Mouse (Mus musculus) olfactory bulb, adult 2 months (tissue): ENCODE data around the gene Tceanc2. TPM values are rescaled to one million over a fixed set of nuclear protein-coding genes. Genes with fewer than 3 reads are reported as not detected.

Source experiments
- H3K27ac ChIP-seq: fragments of 200-500 bp; 2 replicates; pipeline ENCODE4 v1.5.1; 2012; ENCODE audit warnings: low read depth, low read length; ENCODE audit not compliant: insufficient read depth
- H3K4me1 ChIP-seq: fragments of 200-500 bp; 2 replicates; pipeline ENCODE4 v1.6.1; 2012; ENCODE audit warnings: low read length; ENCODE audit not compliant: control insufficient read depth, insufficient read depth
- H3K4me3 ChIP-seq: fragments of 200-500 bp; 2 replicates; pipeline ENCODE4 v1.5.1; 2012; ENCODE audit warnings: mild to moderate bottlenecking, low read depth, low read length, moderate library complexity; ENCODE audit not compliant: insufficient read depth
- CTCF ChIP-seq: fragments of 200-500 bp; IDR thresholded peaks from 2 replicates; pipeline ENCODE4 v1.5.1; 2012; ENCODE audit warnings: low read depth, mild to moderate bottlenecking, low read length, moderate library complexity; ENCODE audit not compliant: insufficient read depth
- POLR2A ChIP-seq: fragments of 200-500 bp; IDR thresholded peaks from 2 replicates; pipeline ENCODE4 v1.6.1; 2012; ENCODE audit warnings: mild to moderate bottlenecking, low read depth, low read length, moderate library complexity; ENCODE audit not compliant: insufficient read depth
- WGBS: fragments of 180-500 bp; shearing (Covaris S2); methylation state at CpG from one replicate; pipeline ENCODE4 v1.1.7; 2018; 5-methylcytosine and 5-hydroxymethylcytosine counted together
- polyA plus RNA-seq: library from polyadenylated mRNA; stranded (reverse); fragments of >200 nt; gene quantifications from 2 replicates; pipeline ENCODE4 v1.2.4, GENCODE M21; 2012; ENCODE audit warnings: low replicate concordance; ENCODE audit not compliant: missing spikeins, insufficient read depth, insufficient read length

The Tceanc2 gene
- polyA plus RNA-seq, 1 experiment: not detected

GRCm38 (mm10) chr4:107098791-107099525 lies 80.0 kb downstream of the Tceanc2 start:
- H3K4me1 ChIP-seq: 0 out of 2 replicates have a peak, but pooled peaks cover 5% of the 10 kb centered on the region
- no peak overlapping the region for H3K27ac ChIP-seq
- TF ChIP-seq POLR2A: no peak
- no peak for TF ChIP-seq CTCF
- no peak overlapping the region for H3K4me3 ChIP-seq
- 60% methylated on average over 17 of the region's 17 CpGs for WGBS

GRCm38 (mm10) chr4:107098375-107098774 lies 80.5 kb downstream of the Tceanc2 start:
- TF ChIP-seq CTCF (no peak), POLR2A (no peak)
- no peak overlapping the region for H3K27ac ChIP-seq
- no peak overlapping the region for H3K4me3 ChIP-seq
- WGBS: 84% methylated on average over 10 of the region's 10 CpGs
- H3K4me1 ChIP-seq: 0 out of 2 replicates have a peak, but pooled peaks cover 5% of the 10 kb centered on the region

- H3K4me1 ChIP-seq: 0 out of 2 replicates have a peak, but pooled peaks cover 5% of the 10 kb centered on the region
- H3K4me3 ChIP-seq: no peak overlapping the region
- H3K27ac ChIP-seq: no peak overlapping the region
- WGBS: 77% methylated on average over 15 of the region's 15 CpGs
- TF ChIP-seq CTCF (no peak), POLR2A (no peak)
Observed at GRCm38 (mm10) chr4:107097871-107098270, 81.0 kb downstream of the Tceanc2 start.

GRCm38 (mm10) chr4:107096841-107097373 lies 82.0 kb downstream of the Tceanc2 start, which contains the start of gene Cdcp2:
Cdcp2 (plus strand) TSS chr4:107096891.
- 84% methylated on average over 16 of the region's 16 CpGs for WGBS
- Histone ChIP-seq H3K4me1 (0 out of 2 replicates have a peak, but pooled peaks cover 5% of the 10 kb centered on the region), H3K4me3 (no peak within 1 kb of the TSS), H3K27ac (no peak within 1 kb of the TSS)
- TF ChIP-seq CTCF (no peak), POLR2A (no peak)

- 83% methylated on average over 6 of the region's 6 CpGs for WGBS
- Histone ChIP-seq H3K4me1 (0 out of 2 replicates have a peak, but pooled peaks cover 5% of the 10 kb centered on the region), H3K27ac (no peak overlapping the region), H3K4me3 (no peak overlapping the region)
- no peak for TF ChIP-seq CTCF
- TF ChIP-seq POLR2A: no peak
Observed at GRCm38 (mm10) chr4:107096043-107096442, 82.9 kb downstream of the Tceanc2 start.

- 88% methylated on average over 16 of the region's 16 CpGs for WGBS
- Histone ChIP-seq H3K4me3 (no peak overlapping the region), H3K4me1 (0 out of 2 replicates have a peak, but pooled peaks cover 5% of the 10 kb centered on the region), H3K27ac (no peak overlapping the region)
- TF ChIP-seq POLR2A (no peak), CTCF (no peak)
Observed at GRCm38 (mm10) chr4:107094484-107095187, 84.3 kb downstream of the Tceanc2 start.

- WGBS: 94% methylated on average over 14 of the region's 14 CpGs
Observed at GRCm38 (mm10) chr4:107091696-107092095, 87.2 kb downstream of the Tceanc2 start.

GRCm38 (mm10) chr4:107084858-107085257 lies 94.1 kb downstream of the Tceanc2 start:
- peaks cover 36% of the 10 kb centered on the region for H3K4me1 ChIP-seq
- H3K4me3 ChIP-seq: no peak overlapping the region
- 12% methylated on average over 6 of the region's 6 CpGs for WGBS
- TF ChIP-seq CTCF: no peak
- no peak for TF ChIP-seq POLR2A
- peak overlapping the region; percentile 83 for H3K27ac ChIP-seq

More at GRCm38 (mm10) chr4:107091696-107092095, 87.2 kb downstream of the Tceanc2 start:
- Histone ChIP-seq H3K4me3 (no peak overlapping the region), H3K27ac (no peak overlapping the region), H3K4me1 (no peaks in the 10 kb centered on the region)
- TF ChIP-seq POLR2A (no peak), CTCF (no peak)

GRCm38 (mm10) chr4:107084343-107084742 lies 94.6 kb downstream of the Tceanc2 start:
- Histone ChIP-seq H3K4me1 (peaks cover 36% of the 10 kb centered on the region), H3K27ac (peak overlapping the region; percentile 83), H3K4me3 (no peak overlapping the region)
- 24% methylated on average over 1 of the region's 1 CpGs for WGBS
- TF ChIP-seq CTCF: no peak
- TF ChIP-seq POLR2A: no peak

Other genes starting within 250 kb of the Tceanc2 start
- gene Mrpl37, start 112.2 kb downstream of the Tceanc2 start, polyA plus RNA-seq: not detected in 2 replicates
- gene Cyb5rl, start 112.1 kb downstream of the Tceanc2 start, polyA plus RNA-seq: not detected in 2 replicates
- gene Cdcp2, start 82.2 kb downstream of the Tceanc2 start, polyA plus RNA-seq: not detected in 2 replicates
- not detected in 2 replicates for gene Tmem59, start 717 bp downstream of the Tceanc2 start, polyA plus RNA-seq
- gene Ldlrad1, start 30.1 kb upstream of the Tceanc2 start, polyA plus RNA-seq: not detected in 2 replicates
- not detected in 2 replicates for gene Lrrc42, start 74.4 kb upstream of the Tceanc2 start, polyA plus RNA-seq
- gene Hspb11, start 74.5 kb upstream of the Tceanc2 start, polyA plus RNA-seq: not detected in 2 replicates
- not detected in 2 replicates for gene Dio1, start 128.1 kb upstream of the Tceanc2 start, polyA plus RNA-seq
- gene Yipf1, start 135.2 kb upstream of the Tceanc2 start, polyA plus RNA-seq: not detected in 2 replicates
- not detected in 2 replicates for gene Ndc1, start 188.7 kb upstream of the Tceanc2 start, polyA plus RNA-seq